Mouse (Mus musculus) mesoderm, embryonic 11.5 days (tissue): ENCODE measurements at regions not wholly inside any gene's neighbourhood (a gene's known extent, or its start where the extent isn't known, plus 50 kb on each side); places are given as distances from the start of the nearest gene placed in this dataset.

Source experiments
- DNase-seq: peaks from one replicate; pipeline ENCODE4 v3.0.0-alpha.2; 2012; ENCODE audit warnings: low read depth, low spot score

- peak; percentile 56 for DNase-seq
These were observed 108.7 kb downstream of the 2410131K14Rik start for GRCm38 (mm10) chr5:118353689-118354088.

- no peak for DNase-seq
These were observed 109.1 kb downstream of the 2410131K14Rik start for GRCm38 (mm10) chr5:118354127-118354526.

GRCm38 (mm10) chr5:118354871-118355270 is 109.8 kb downstream of the 2410131K14Rik start:
- no peak for DNase-seq

GRCm38 (mm10) chr5:118355287-118355686 is 110.3 kb downstream of the 2410131K14Rik start:
- DNase-seq = no peak

- DNase-seq = no peak
These were observed 110.8 kb downstream of the 2410131K14Rik start for GRCm38 (mm10) chr5:118355691-118356337.

- DNase-seq = no peak
These were observed 114.8 kb downstream of the 2410131K14Rik start for GRCm38 (mm10) chr5:118359646-118360373.

DNA sequence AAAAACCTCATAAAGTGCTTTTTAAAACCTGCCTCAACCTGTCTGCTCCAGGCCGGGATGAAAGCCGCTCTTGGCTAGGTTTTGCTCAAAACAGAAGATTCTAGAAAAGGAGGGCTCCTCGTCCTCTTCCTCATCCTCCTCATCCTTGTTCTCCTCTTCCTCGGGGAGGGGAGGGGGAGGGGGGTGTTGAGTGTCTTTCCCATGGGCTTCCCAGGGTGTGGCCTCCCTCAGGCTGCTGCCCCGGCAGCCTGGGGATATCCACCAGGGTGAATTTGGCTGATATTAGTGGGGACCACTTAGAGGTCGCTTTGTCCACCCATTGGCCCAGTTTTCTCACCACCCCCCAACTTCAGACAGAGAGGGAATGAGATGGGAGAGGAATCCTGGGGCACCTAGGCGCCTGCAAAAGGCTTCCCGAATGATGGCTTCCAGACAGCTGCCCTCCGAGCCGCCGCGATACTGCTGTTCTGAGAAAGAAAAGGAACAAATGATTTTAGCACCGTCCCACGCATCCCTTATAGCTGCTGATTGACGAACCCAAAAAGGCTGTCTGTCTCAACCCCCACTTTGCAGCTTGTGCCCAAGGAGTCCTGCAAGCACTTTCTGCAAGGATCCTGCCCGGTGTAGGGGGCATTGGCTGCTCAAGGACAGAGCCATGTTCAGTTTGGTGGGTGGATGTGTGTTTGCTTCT is 115.5 kb downstream of the 2410131K14Rik start:
- DNase-seq = no peak

- no peak for DNase-seq
These were observed 116.3 kb downstream of the 2410131K14Rik start for GRCm38 (mm10) chr5:118361133-118361852.

GRCm38 (mm10) chr5:118361853-118362406 is 116.9 kb downstream of the 2410131K14Rik start:
- no peak for DNase-seq

- DNase-seq = no peak
These were observed 117.7 kb downstream of the 2410131K14Rik start for GRCm38 (mm10) chr5:118362738-118363137.

- no peak for DNase-seq
These were observed 118.1 kb downstream of the 2410131K14Rik start for GRCm38 (mm10) chr5:118363154-118363553.

DNA sequence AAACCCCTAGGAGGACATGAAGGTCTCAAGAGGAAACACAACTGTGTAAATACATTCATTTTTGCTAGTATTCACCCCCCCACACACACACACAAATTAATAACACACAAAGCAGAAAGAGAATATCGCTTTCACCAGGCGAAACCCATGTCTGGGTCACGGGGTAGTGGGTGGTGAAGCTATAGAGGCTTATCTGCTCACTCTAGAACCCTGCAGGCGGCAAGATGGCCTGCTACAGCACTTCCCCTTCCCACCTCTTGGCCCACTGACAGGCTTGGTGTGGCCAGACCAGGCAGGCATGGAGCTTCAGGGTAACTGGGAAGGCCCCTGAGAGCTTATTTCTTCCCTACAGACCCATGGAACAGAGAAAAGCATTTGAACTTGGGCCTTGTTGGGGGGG is 119.6 kb downstream of the 2410131K14Rik start:
- no peak for DNase-seq

DNA sequence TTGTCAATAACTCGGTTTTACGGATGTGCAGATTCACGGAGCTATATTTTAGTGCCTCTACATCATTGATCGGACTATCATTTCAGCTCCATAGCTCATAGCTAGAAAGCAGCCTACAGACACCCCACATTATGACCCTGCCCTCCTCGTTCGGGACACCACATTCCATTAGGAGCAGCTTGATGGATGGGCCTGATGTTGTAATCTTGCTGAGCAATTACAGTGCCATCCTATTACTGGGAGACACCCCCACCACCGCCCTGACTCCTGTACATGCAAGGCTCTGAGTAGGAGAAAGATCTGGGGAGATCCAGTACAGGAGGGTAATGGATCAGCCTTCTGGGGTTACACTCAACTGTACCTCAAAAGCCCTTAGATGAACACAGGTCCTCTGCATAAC is 120.2 kb downstream of the 2410131K14Rik start:
- no peak for DNase-seq

DNA sequence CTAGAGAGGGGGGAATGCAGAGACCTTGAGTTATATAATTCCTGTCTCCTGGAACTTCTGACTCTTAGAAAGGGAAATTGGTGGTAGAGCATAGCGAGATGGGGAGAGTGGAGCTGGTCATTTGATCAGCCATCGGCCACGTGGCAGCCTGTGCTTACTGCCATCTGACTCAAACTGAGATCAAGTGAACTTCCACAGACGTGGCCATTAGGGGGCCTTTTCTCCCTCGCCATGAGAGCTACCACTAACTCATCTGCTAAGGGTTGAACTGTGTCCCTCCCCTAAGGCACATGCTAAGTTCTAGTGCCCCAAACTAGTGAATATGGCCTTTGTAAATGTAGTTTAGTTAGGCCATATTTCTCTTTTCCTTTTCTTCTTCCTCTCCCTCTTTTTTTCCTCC is 120.6 kb downstream of the 2410131K14Rik start:
- DNase-seq = no peak

- DNase-seq = no peak
These were observed 122.0 kb downstream of the 2410131K14Rik start for GRCm38 (mm10) chr5:118367047-118367446.

DNA sequence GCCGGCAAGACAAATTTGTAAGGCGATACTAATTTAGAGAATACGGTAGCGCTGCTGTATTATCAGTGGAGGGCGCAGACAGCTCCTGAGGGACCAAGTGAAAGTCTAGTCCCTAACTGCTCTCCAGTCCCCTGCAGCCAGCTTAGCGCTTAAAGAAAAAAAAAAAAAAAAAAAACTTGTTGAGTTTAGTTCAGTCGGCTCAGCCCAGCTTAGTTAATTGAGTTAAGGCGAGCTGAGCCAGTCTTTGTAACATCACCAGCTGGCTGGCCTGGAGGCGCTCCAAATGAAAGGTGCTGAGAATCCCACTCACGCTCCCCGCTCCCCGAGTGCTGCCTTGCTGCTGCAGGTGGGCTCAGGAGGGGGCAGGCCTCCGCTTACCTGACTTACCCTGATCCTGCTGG is 128.6 kb downstream of the 2410131K14Rik start:
- no peak for DNase-seq

DNA sequence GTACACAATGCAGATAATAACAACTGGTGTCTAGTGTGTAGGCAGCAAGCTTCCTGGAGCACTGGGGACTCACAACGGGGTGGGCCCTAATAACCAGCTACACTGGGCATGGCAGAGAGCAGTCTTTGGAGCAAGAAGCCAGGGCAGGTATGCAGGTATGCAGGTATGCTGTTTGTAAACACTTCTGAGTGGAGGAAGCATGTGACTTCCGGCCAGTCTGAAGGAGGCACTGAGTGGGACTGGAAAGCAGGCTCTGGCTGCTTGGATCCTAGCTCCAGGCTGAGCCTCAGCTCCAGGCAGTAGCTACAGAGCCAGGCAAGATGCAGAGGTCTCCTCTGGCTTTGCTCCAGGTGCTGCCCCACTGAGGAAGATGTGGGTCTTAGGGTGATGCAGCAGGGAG is 129.9 kb downstream of the 2410131K14Rik start:
- DNase-seq = no peak

DNA sequence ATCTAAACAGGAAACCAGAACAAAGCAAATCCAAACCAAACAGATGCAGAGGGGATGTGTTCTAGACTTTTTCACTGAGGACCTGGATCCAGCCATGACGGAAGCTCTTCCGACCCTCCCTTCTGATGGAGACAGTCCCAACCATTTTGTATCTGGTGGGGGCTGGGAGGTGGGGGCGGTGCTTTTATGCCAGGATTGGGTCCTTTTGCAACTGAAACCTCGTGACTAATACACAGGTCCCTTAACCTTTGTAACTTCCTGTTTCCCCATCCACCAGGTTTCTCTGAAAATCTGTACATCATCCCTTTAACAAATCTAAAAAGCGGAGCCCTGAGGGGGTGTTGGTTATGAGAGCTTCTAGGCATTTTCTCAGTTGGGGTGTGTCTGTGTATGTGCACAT is 130.9 kb downstream of the 2410131K14Rik start:
- DNase-seq = no peak

DNA sequence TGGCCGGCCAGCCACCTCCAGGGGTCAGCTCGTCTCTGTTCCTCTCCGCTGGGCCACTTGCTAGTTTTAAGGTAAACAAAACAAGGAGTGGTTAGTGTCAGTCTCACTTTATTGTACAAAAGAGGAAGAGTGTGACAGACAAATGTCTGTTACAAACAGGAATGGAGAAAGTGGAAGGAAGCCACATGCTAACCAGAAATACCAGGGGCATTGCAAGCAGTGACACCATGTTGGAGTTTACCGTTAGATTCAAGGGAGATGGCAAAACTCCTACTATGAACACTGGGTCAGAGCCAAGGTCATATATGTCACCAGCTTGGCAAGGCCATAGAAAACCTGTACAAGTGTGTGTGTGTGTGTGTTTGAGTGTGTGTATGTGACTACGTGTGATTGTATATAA is 131.5 kb downstream of the 2410131K14Rik start:
- no peak for DNase-seq

DNA sequence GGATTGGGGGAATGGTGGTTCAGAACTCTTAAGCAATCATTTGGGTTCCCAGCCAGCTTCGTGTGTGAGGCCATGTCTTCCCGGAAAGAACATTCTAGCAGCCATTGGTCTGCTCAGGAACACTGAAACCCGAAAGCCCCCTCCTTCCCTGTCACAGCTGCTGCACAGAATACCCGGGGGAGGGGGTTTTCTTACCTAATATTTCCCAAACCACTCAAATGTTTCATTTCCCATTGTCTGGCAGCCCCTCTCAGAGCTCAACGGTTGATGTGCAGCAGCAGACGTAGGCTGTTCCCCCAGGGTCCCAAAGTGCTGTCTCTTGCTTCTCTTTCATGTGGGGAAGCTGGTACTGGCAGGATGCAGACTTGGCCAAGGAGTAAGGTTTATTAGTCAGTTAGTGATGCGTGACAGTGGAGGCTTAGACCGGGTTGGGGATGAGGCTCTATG is 132.4 kb downstream of the 2410131K14Rik start:
- DNase-seq = no peak

DNA sequence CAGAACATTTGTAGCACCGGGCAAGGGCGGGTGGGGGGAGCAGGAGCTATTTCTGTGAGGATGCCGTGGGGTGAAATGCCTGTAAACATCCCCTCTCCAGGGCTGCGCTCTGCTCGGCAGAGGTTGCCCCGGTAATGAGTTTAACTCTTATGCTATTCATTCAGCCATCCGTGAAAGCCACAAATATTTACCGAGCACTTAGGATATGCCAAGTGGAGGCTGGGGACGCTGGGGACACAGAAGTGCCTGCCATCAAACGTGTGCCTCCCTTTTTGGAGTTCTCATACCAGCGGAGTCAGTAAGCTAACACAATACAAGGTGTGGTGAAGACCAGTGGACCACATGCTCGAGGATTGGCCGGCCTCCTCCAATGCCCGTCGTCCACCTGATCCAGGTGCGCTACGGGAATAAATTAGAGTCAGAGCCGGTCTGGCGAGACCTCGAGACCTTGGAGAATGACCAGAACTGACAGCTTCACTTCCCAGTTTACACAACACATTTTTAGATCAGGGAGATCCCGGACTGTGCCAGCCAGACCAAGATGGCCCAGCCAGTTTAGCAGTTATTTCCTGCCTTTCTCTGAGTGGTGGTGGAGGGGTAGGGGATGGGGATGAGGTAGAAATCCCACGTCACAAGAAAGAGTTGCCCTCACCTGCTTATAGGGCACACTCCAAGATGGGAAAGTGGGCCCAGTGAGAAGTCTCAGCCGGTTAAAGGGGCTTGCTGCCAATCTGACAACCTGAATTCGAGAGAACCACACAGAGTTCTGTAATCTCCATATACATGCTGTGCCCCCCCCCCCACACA is 134.4 kb downstream of the 2410131K14Rik start:
- no peak for DNase-seq
